Mouse (Mus musculus): Measurements from ENCODE around the gene Mgmt. TPM values are rescaled to one million over a fixed set of nuclear protein-coding genes. Genes with fewer than 3 reads are reported as not detected.

The Mgmt gene
- total and polyA plus RNA-seq, 3 experiments, result 5.2 to 10.8 (median 8.5) TPM

DNA sequence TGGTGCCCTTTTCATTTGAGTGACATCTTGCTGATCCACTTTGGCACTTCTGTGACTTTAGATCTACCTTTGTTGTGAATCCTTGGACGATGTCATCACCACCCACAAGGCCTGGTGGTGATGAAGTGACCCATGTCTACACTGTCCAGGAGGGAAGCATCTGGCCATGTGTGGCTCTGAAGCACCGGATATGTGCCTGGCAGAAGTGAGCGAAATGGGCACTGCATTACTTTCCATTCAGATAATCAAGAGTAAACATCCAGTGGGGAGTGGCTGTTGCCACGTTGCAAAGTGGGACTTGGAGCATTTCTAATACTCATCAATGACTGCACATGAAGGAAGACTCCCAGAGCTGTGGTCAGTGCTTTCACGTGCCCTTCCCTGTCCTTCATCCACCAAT, 124.2 kb downstream of the Mgmt start:
- DNase-seq (ENCODE audit: extremely low read depth), result no peak
- Histone ChIP-seq H3K9ac (ENCODE audit: insufficient read depth, low read depth) (no peak overlapping the region), H3K27me3 (replicated peaks) (no peaks in the 10 kb centered on the region), H3K4me3 (replicated peaks in 1 of 3; ENCODE audit: low read depth in 2 of 3, low read length in 2 of 3, poor library complexity in 1 of 3) (no peak overlapping the region), H3K4me1 (ENCODE audit: control insufficient read depth in 1 of 2, insufficient read depth in 2 of 2) (no peaks in the 10 kb centered on the region), H3K36me3 (replicated peaks in 1 of 2; ENCODE audit: control insufficient read depth in 1 of 2, insufficient read depth in 1 of 2, low read length in 1 of 2) (peaks cover 0 to 16% of the 10 kb centered on the region in 2 experiments), H3K4me2 (ENCODE audit: insufficient read depth, low read depth, poor library complexity, severe bottlenecking) (no peak overlapping the region), H3K27ac (ENCODE audit: insufficient read depth, low read depth) (no peak overlapping the region), H3K79me2 (replicated peaks; ENCODE audit: control insufficient read depth, extremely low read depth, insufficient read depth, poor library complexity, severe bottlenecking) (no peaks in the 10 kb centered on the region), H3K9me3 (replicated peaks; ENCODE audit: low read length) (no peaks in the 10 kb centered on the region)
- in situ Hi-C loops (cut with MboI; ENCODE audit: low pct_ligation_motif_present, low pct_unique_long_range_greater_than_20kb, low sequenced_read_pairs), result no loop called here
- no peak for TF ChIP-seq SMC3 (IDR thresholded peaks at IDR 0.05; ENCODE audit: low read depth, low read length)
- no peak for TF ChIP-seq KAT2A (IDR thresholded peaks at IDR 0.05; ENCODE audit: insufficient replicate concordance, low read length)
- dilution Hi-C loops (cut with MboI; ENCODE audit: extremely low pct_ligation_motif_present, extremely low pct_unique_long_range_greater_than_20kb, low sequenced_read_pairs), result no loop called here

DNA sequence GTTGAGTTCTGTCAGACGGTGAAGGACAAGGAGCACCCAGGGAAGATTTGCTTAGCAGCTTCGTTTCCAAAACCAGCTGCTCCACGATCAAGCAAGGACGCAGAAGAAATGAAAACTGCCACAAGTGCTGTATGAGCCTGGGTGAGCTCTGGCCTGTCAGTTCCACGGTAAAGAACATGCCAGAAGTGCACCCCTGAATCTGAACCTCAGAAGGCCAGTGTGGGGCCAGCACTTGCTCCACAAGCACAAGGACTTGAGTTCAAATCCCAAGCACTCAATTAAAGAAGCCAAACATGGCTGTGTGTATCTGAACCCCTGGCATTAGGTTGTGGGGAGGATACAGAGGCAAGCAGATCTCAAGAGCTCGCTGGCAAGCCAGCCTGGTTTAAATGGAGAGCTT, 125.8 kb downstream of the Mgmt start:
- H3K27ac ChIP-seq (ENCODE audit: insufficient read depth, low read depth), result no peak overlapping the region
- dilution Hi-C loops (cut with MboI; ENCODE audit: extremely low pct_ligation_motif_present, extremely low pct_unique_long_range_greater_than_20kb, low sequenced_read_pairs), result no loop called here
- in situ Hi-C loops (cut with MboI; ENCODE audit: low pct_ligation_motif_present, low pct_unique_long_range_greater_than_20kb, low sequenced_read_pairs), result no loop called here

DNA sequence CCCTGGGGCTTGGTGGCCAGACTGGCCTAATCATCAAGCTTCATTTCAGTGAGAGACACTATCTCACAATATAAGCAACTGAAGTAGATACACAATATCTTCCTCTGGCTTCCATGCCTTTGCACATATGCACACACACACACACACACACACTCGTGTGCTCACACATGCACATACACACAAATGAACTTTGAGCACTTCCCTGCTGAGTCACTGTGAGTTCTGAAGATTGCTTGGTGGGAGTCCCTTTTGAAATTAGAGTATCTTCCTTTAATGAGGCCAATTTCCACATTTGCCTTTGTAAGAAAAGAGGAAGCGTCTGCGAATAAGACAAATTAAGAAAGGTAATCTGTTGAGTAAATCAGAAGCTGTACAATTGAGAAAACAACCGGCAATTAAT, 136.4 kb downstream of the Mgmt start:
- H3K4me1 ChIP-seq (ENCODE audit: control insufficient read depth in 1 of 2, insufficient read depth in 2 of 2), result peaks cover 10 to 23% of the 10 kb centered on the region in 2 experiments; a peak in 3 of 4 replicates
- no peak for TF ChIP-seq KAT2A (IDR thresholded peaks at IDR 0.05; ENCODE audit: insufficient replicate concordance, low read length)
- TF ChIP-seq EP300 (IDR thresholded peaks at IDR 0.05; ENCODE audit: low read length), result no peak
- TF ChIP-seq RCOR1 (conservative IDR thresholded peaks at IDR 0.05; ENCODE audit: low read depth, low read length), result no peak
- no peak for TF ChIP-seq IRF4 (IDR thresholded peaks at IDR 0.05; ENCODE audit: low read depth, low read length)
- TF ChIP-seq POLR2A (IDR thresholded peaks at IDR 0.05; ENCODE audit: low read depth, low read length), result no peak
- no peak for TF ChIP-seq CHD2 (IDR thresholded peaks at IDR 0.05; ENCODE audit: low read length)
- no peak for TF ChIP-seq CTCF (conservative IDR thresholded peaks at IDR 0.05 in 1 of 2, IDR thresholded peaks at IDR 0.05 in 1 of 2; ENCODE audit: low read depth in 2 of 2, low read length in 2 of 2)
- no peak for TF ChIP-seq CHD1 (IDR thresholded peaks at IDR 0.05; ENCODE audit: low read depth, low read length)
- TF ChIP-seq MAX (IDR thresholded peaks at IDR 0.05; ENCODE audit: low read length), result no peak
- no peak for TF ChIP-seq GABPA (IDR thresholded peaks at IDR 0.05; ENCODE audit: insufficient replicate concordance, low read depth, low read length)
- no peak for TF ChIP-seq USF1 (IDR thresholded peaks at IDR 0.05; ENCODE audit: low read depth, low read length)
- no peak for TF ChIP-seq MEF2A (IDR thresholded peaks at IDR 0.05; ENCODE audit: borderline replicate concordance, low read depth, low read length)
- TF ChIP-seq USF2 (conservative IDR thresholded peaks at IDR 0.05; ENCODE audit: low read depth, low read length), result no peak
- no peak for TF ChIP-seq ZMIZ1 (IDR thresholded peaks at IDR 0.05; ENCODE audit: low read depth, low read length)
- TF ChIP-seq E2F4 (IDR thresholded peaks at IDR 0.05; ENCODE audit: insufficient replicate concordance, low read depth, low read length), result no peak
- no peak for TF ChIP-seq RAD21 (IDR thresholded peaks at IDR 0.05; ENCODE audit: low read depth, low read length)
- no peak overlapping the region for H3K4me2 ChIP-seq (ENCODE audit: insufficient read depth, low read depth, poor library complexity, severe bottlenecking)
- no peak overlapping the region for H3K27ac ChIP-seq (ENCODE audit: insufficient read depth, low read depth)
- dilution Hi-C loops (cut with MboI; ENCODE audit: extremely low pct_ligation_motif_present, extremely low pct_unique_long_range_greater_than_20kb, low sequenced_read_pairs) (no loop called here), in situ Hi-C loops (cut with MboI; ENCODE audit: low pct_ligation_motif_present, low pct_unique_long_range_greater_than_20kb, low sequenced_read_pairs) (no loop called here)
- no peaks in the 10 kb centered on the region for H3K79me2 ChIP-seq (replicated peaks; ENCODE audit: control insufficient read depth, extremely low read depth, insufficient read depth, poor library complexity, severe bottlenecking)
- no peaks in the 10 kb centered on the region for H3K27me3 ChIP-seq (replicated peaks)
- DNase-seq (ENCODE audit: extremely low read depth), result no peak
- peaks cover 0 to 16% of the 10 kb centered on the region in 2 experiments for H3K36me3 ChIP-seq (replicated peaks in 1 of 2; ENCODE audit: control insufficient read depth in 1 of 2, insufficient read depth in 1 of 2, low read length in 1 of 2)
- no peak overlapping the region for H3K4me3 ChIP-seq (replicated peaks in 1 of 3; ENCODE audit: low read depth in 2 of 3, low read length in 2 of 3, poor library complexity in 1 of 3)
- no peak overlapping the region for H3K9ac ChIP-seq (ENCODE audit: insufficient read depth, low read depth)
- H3K9me3 ChIP-seq (replicated peaks; ENCODE audit: low read length), result peaks cover 8% of the 10 kb centered on the region

More for the DNA sequence above, 125.8 kb downstream of the Mgmt start:
- Histone ChIP-seq H3K36me3 (replicated peaks in 1 of 2; ENCODE audit: control insufficient read depth in 1 of 2, insufficient read depth in 1 of 2, low read length in 1 of 2) (peaks cover 0 to 24% of the 10 kb centered on the region in 2 experiments), H3K27me3 (replicated peaks) (no peaks in the 10 kb centered on the region), H3K79me2 (replicated peaks; ENCODE audit: control insufficient read depth, extremely low read depth, insufficient read depth, poor library complexity, severe bottlenecking) (no peaks in the 10 kb centered on the region), H3K4me2 (ENCODE audit: insufficient read depth, low read depth, poor library complexity, severe bottlenecking) (no peak overlapping the region), H3K9ac (ENCODE audit: insufficient read depth, low read depth) (no peak overlapping the region), H3K4me1 (ENCODE audit: control insufficient read depth in 1 of 2, insufficient read depth in 2 of 2) (no peaks in the 10 kb centered on the region), H3K9me3 (replicated peaks; ENCODE audit: low read length) (no peaks in the 10 kb centered on the region), H3K4me3 (replicated peaks in 1 of 3; ENCODE audit: low read depth in 2 of 3, low read length in 2 of 3, poor library complexity in 1 of 3) (no peak overlapping the region)
- no peak for DNase-seq (ENCODE audit: extremely low read depth)
- TF ChIP-seq EP300 (IDR thresholded peaks at IDR 0.05; ENCODE audit: low read length) (no peak), MEF2A (IDR thresholded peaks at IDR 0.05; ENCODE audit: borderline replicate concordance, low read depth, low read length) (no peak), PAX5 (IDR thresholded peaks at IDR 0.05; ENCODE audit: low read length) (no peak), MYC (IDR thresholded peaks at IDR 0.05; ENCODE audit: low read depth, low read length) (no peak), CTCF (conservative IDR thresholded peaks at IDR 0.05 in 1 of 2, IDR thresholded peaks at IDR 0.05 in 1 of 2; ENCODE audit: low read depth in 2 of 2, low read length in 2 of 2) (no peak), SIN3A (IDR thresholded peaks at IDR 0.05; ENCODE audit: low read length) (no peak), USF2 (conservative IDR thresholded peaks at IDR 0.05; ENCODE audit: low read depth, low read length) (no peak), UBTF (IDR thresholded peaks at IDR 0.05; ENCODE audit: low read depth, low read length) (no peak), ZNF384 (IDR thresholded peaks at IDR 0.05; ENCODE audit: low read depth, low read length) (no peak), ETS1 (conservative IDR thresholded peaks at IDR 0.05; ENCODE audit: low read depth, low read length) (no peak), JUN (IDR thresholded peaks at IDR 0.05; ENCODE audit: insufficient read depth, low read depth, low read length) (no peak), ZKSCAN1 (IDR thresholded peaks at IDR 0.05; ENCODE audit: borderline replicate concordance, low read depth, low read length) (no peak), HCFC1 (IDR thresholded peaks at IDR 0.05; ENCODE audit: low read depth, low read length) (no peak), MAX (IDR thresholded peaks at IDR 0.05; ENCODE audit: low read length) (no peak), USF1 (IDR thresholded peaks at IDR 0.05; ENCODE audit: low read depth, low read length) (no peak), RCOR1 (conservative IDR thresholded peaks at IDR 0.05; ENCODE audit: low read depth, low read length) (no peak)

All from CH12.LX (cell line).